Mouse (Mus musculus) forebrain, embryonic 12.5 days (tissue): ENCODE results near the gene Plppr4. TPM values are rescaled to one million over a fixed set of nuclear protein-coding genes. Genes with fewer than 3 reads are reported as not detected.

Source experiments
- ATAC-seq: fragments of 200-750 bp; cut with Nextera tagmentation; 2 replicates; pipeline ENCODE4 v1.8.0; 2017; ENCODE audit warnings: moderate TSS enrichment; ENCODE audit not compliant: low FRiP score
- H3K27ac ChIP-seq: fragments of 300-500 bp; sonication (generic); 2 replicates; pipeline ENCODE4 v1.5.1; 2016; ENCODE audit warnings: mild to moderate bottlenecking
- H3K27me3 ChIP-seq: fragments of 300-500 bp; sonication (generic); 2 replicates; pipeline ENCODE4 v1.6.1; 2016; ENCODE audit warnings: mild to moderate bottlenecking
- H3K36me3 ChIP-seq: fragments of 300-500 bp; sonication (generic); replicated peaks from 2 replicates; pipeline ENCODE4 v1.6.1; 2016; ENCODE audit warnings: mild to moderate bottlenecking
- H3K4me1 ChIP-seq: fragments of 300-500 bp; sonication (generic); 2 replicates; pipeline ENCODE4 v1.6.1; 2016
- H3K4me2 ChIP-seq: fragments of 300-500 bp; sonication (generic); 2 replicates; pipeline ENCODE4 v1.6.1; 2016; ENCODE audit warnings: mild to moderate bottlenecking, moderate library complexity
- H3K4me3 ChIP-seq: fragments of 300-500 bp; sonication (generic); replicated peaks from 2 replicates; pipeline ENCODE4 v1.5.1; 2016; ENCODE audit warnings: mild to moderate bottlenecking
- H3K9ac ChIP-seq: fragments of 300-500 bp; sonication (generic); 2 replicates; pipeline ENCODE4 v1.6.1; 2016; ENCODE audit warnings: mild to moderate bottlenecking
- H3K9me3 ChIP-seq: fragments of 300-500 bp; sonication (generic); 2 replicates; pipeline ENCODE4 v1.6.1; 2016
- WGBS: fragments of 180-500 bp; shearing (Covaris S2); methylation state at CpG from one replicate; pipeline ENCODE4 v1.1.7; 2016; 5-methylcytosine and 5-hydroxymethylcytosine counted together
- polyA plus RNA-seq: library from polyadenylated mRNA; unstranded; fragments of >200 nt; fragmentation: Nextera tagmentation; extraction: Ambion mirVana; gene quantifications from 2 replicates; pipeline ENCODE4 v1.2.1, GENCODE M21; 2016

Gene Plppr4
- polyA plus RNA-seq, 1 experiment from 2014 or later, result 1.3 TPM

- no peak for ATAC-seq
- no peaks in the 10 kb centered on the region for H3K36me3 ChIP-seq
- WGBS, result 91% methylated on average over 3 of the region's 3 CpGs
- no peaks in the 10 kb centered on the region for H3K9me3 ChIP-seq
- H3K4me1 ChIP-seq, result no peaks in the 10 kb centered on the region
- H3K4me2 ChIP-seq, result no peak overlapping the region
- no peaks in the 10 kb centered on the region for H3K27me3 ChIP-seq
- H3K9ac ChIP-seq, result no peak overlapping the region
- no peak overlapping the region for H3K27ac ChIP-seq
- H3K4me3 ChIP-seq, result no peak overlapping the region
Measured at GRCm38 (mm10) chr3:117319671-117320070, 41.0 kb downstream of the Plppr4 start.

GRCm38 (mm10) chr3:117313339-117313738 lies 47.3 kb downstream of the Plppr4 start:
- Histone ChIP-seq H3K4me2 (no peak overlapping the region), H3K4me3 (no peak overlapping the region), H3K27ac (no peak overlapping the region), H3K9ac (no peak overlapping the region), H3K9me3 (no peaks in the 10 kb centered on the region), H3K4me1 (no peaks in the 10 kb centered on the region), H3K27me3 (no peaks in the 10 kb centered on the region), H3K36me3 (no peaks in the 10 kb centered on the region)
- no peak for ATAC-seq
- 90% methylated on average over 4 of the region's 4 CpGs for WGBS

- no peak for ATAC-seq
- no peak overlapping the region for H3K4me2 ChIP-seq
- H3K9me3 ChIP-seq, result no peaks in the 10 kb centered on the region
- H3K36me3 ChIP-seq, result no peaks in the 10 kb centered on the region
- H3K4me3 ChIP-seq, result no peak overlapping the region
- no peak overlapping the region for H3K9ac ChIP-seq
- WGBS, result 94% methylated on average over 7 of the region's 7 CpGs
- no peaks in the 10 kb centered on the region for H3K27me3 ChIP-seq
- no peaks in the 10 kb centered on the region for H3K4me1 ChIP-seq
- H3K27ac ChIP-seq, result no peak overlapping the region
Measured at GRCm38 (mm10) chr3:117312097-117312496, 48.6 kb downstream of the Plppr4 start.

GRCm38 (mm10) chr3:117310801-117311368 lies 49.8 kb downstream of the Plppr4 start:
- Histone ChIP-seq H3K27me3 (no peaks in the 10 kb centered on the region), H3K4me1 (no peaks in the 10 kb centered on the region), H3K9ac (no peak overlapping the region), H3K36me3 (no peaks in the 10 kb centered on the region), H3K27ac (no peak overlapping the region), H3K4me3 (no peak overlapping the region), H3K9me3 (no peaks in the 10 kb centered on the region), H3K4me2 (no peak overlapping the region)
- WGBS, result 93% methylated on average over 2 of the region's 2 CpGs
- ATAC-seq, result no peak

GRCm38 (mm10) chr3:117309580-117309910 lies 51.1 kb downstream of the Plppr4 start:
- no peak overlapping the region for H3K4me3 ChIP-seq
- H3K4me1 ChIP-seq, result no peaks in the 10 kb centered on the region
- H3K4me2 ChIP-seq, result no peak overlapping the region
- no peak overlapping the region for H3K9ac ChIP-seq
- 99% methylated on average over 3 of the region's 3 CpGs for WGBS
- no peaks in the 10 kb centered on the region for H3K36me3 ChIP-seq
- no peaks in the 10 kb centered on the region for H3K27me3 ChIP-seq
- H3K27ac ChIP-seq, result no peak overlapping the region
- H3K9me3 ChIP-seq, result no peaks in the 10 kb centered on the region
- ATAC-seq, result no peak

- H3K27ac ChIP-seq, result no peak overlapping the region
- no peak for ATAC-seq
- 84% methylated on average over 3 of the region's 3 CpGs for whole genome bisulfite sequencing
- no peaks in the 10 kb centered on the region for H3K4me1 ChIP-seq
- no peak overlapping the region for H3K4me2 ChIP-seq
- no peaks in the 10 kb centered on the region for H3K27me3 ChIP-seq
- no peak overlapping the region for H3K9ac ChIP-seq
- H3K36me3 ChIP-seq, result no peaks in the 10 kb centered on the region
- H3K9me3 ChIP-seq, result no peaks in the 10 kb centered on the region
- no peak overlapping the region for H3K4me3 ChIP-seq
Measured at GRCm38 (mm10) chr3:117308895-117309579, 51.6 kb downstream of the Plppr4 start.

- Histone ChIP-seq H3K4me1 (no peaks in the 10 kb centered on the region), H3K4me2 (no peak overlapping the region), H3K36me3 (no peaks in the 10 kb centered on the region), H3K27me3 (no peaks in the 10 kb centered on the region), H3K9me3 (no peaks in the 10 kb centered on the region), H3K4me3 (no peak overlapping the region), H3K9ac (no peak overlapping the region), H3K27ac (no peak overlapping the region)
- no peak for ATAC-seq
- WGBS, result 94% methylated on average over 4 of the region's 4 CpGs
Measured at GRCm38 (mm10) chr3:117307555-117307954, 53.1 kb downstream of the Plppr4 start.

GRCm38 (mm10) chr3:117304037-117304436 lies 56.6 kb downstream of the Plppr4 start:
- Histone ChIP-seq H3K4me3 (no peak overlapping the region), H3K9ac (no peak overlapping the region), H3K9me3 (no peaks in the 10 kb centered on the region), H3K27ac (no peak overlapping the region), H3K4me2 (no peak overlapping the region), H3K4me1 (no peaks in the 10 kb centered on the region), H3K27me3 (no peaks in the 10 kb centered on the region), H3K36me3 (no peaks in the 10 kb centered on the region)
- WGBS, result 89% methylated on average over 2 of the region's 2 CpGs
- ATAC-seq, result no peak

- no peaks in the 10 kb centered on the region for H3K9me3 ChIP-seq
- H3K4me1 ChIP-seq, result no peaks in the 10 kb centered on the region
- H3K9ac ChIP-seq, result no peak overlapping the region
- ATAC-seq, result no peak
- H3K27me3 ChIP-seq, result no peaks in the 10 kb centered on the region
- H3K4me3 ChIP-seq, result no peak overlapping the region
- H3K27ac ChIP-seq, result no peak overlapping the region
- whole genome bisulfite sequencing, result 84% methylated on average over 1 of the region's 1 CpGs
- no peak overlapping the region for H3K4me2 ChIP-seq
- H3K36me3 ChIP-seq, result no peaks in the 10 kb centered on the region
Measured at GRCm38 (mm10) chr3:117300735-117301271, 59.9 kb downstream of the Plppr4 start.

- 86% methylated on average over 1 of the region's 1 CpGs for WGBS
- no peak for ATAC-seq
- H3K27me3 ChIP-seq, result no peaks in the 10 kb centered on the region
- H3K27ac ChIP-seq, result no peak overlapping the region
- H3K9me3 ChIP-seq, result no peaks in the 10 kb centered on the region
- H3K4me1 ChIP-seq, result no peaks in the 10 kb centered on the region
- H3K36me3 ChIP-seq, result no peaks in the 10 kb centered on the region
- H3K4me2 ChIP-seq, result no peak overlapping the region
- no peak overlapping the region for H3K4me3 ChIP-seq
- no peak overlapping the region for H3K9ac ChIP-seq
Measured at GRCm38 (mm10) chr3:117297735-117298134, 62.9 kb downstream of the Plppr4 start.

- Histone ChIP-seq H3K9ac (no peak overlapping the region), H3K27ac (no peak overlapping the region), H3K4me2 (no peak overlapping the region), H3K4me1 (no peaks in the 10 kb centered on the region), H3K9me3 (no peaks in the 10 kb centered on the region), H3K36me3 (no peaks in the 10 kb centered on the region), H3K4me3 (no peak overlapping the region), H3K27me3 (no peaks in the 10 kb centered on the region)
- 76% methylated on average over 2 of the region's 2 CpGs for WGBS
- ATAC-seq, result no peak
Measured at GRCm38 (mm10) chr3:117294308-117294925, 66.3 kb downstream of the Plppr4 start.
